Mouse (Mus musculus): ENCODE results near the gene Gnb3. TPM values are rescaled to one million over a fixed set of nuclear protein-coding genes. Genes with fewer than 3 reads are reported as not detected.

Gene Gnb3
- polyA plus RNA-seq, 1 experiment from 2014 or later = 0.29 TPM

- under 1% methylated on average over 55 of the region's 55 CpGs for WGBS (ENCODE audit: insufficient replicate concordance)
- peak within 1 kb of the TSS; percentile 88 for H3K9ac ChIP-seq
- peaks cover 65% of the 10 kb centered on the region for H3K36me3 ChIP-seq
- peak within 1 kb of the TSS; percentile 95 for H3K4me2 ChIP-seq
- peak; percentile 90 for ATAC-seq
- H3K27ac ChIP-seq = peak within 1 kb of the TSS; percentile 92
- H3K4me1 ChIP-seq = peaks cover 43% of the 10 kb centered on the region
- peak within 1 kb of the TSS; percentile 86 for H3K4me3 ChIP-seq
- H3K9me3 ChIP-seq (replicated peaks) = no peaks in the 10 kb centered on the region
- H3K27me3 ChIP-seq (replicated peaks) = no peaks in the 10 kb centered on the region
Observed at GRCm38 (mm10) chr6:124828868-124829798, 10.9 kb downstream of the Gnb3 start, which contains the start of the genes Usp5 and Cdca3. Gene Usp5, minus strand, starts transcription at chr6:124829484. Gene Cdca3, plus strand, starts transcription at chr6:124829547.

DNA sequence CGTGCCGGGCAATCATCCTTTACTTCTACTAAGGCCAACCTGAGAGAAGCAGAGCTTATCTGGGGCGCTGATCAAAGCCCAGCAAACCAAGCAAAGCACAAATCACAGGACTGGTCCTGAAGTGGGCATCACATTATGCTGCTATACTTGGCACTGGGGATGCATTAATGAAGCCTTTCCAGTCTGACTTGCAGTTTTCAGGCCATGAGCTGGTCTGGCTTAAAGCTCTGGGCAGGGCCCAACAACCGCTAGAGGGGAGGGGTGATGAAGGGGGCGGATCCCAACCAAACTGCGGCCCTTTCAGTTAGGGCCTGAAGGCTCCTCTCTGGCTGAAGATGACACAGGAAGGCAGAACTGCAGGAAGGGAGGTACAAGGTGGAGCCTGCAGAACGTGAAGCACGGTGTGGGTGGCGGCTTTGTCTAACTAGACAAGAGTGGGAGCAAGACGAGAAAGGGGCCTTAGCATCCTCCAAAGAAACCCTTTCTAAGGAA, 11.9 kb downstream of the Gnb3 start:
- 16% methylated on average over 10 of the region's 10 CpGs for WGBS (ENCODE audit: insufficient replicate concordance)
- Histone ChIP-seq H3K4me1 (peaks cover 42% of the 10 kb centered on the region), H3K27ac (peak overlapping the region; percentile 73), H3K27me3 (replicated peaks) (no peaks in the 10 kb centered on the region), H3K4me2 (peak overlapping the region; percentile 95), H3K4me3 (peak overlapping the region; percentile 86), H3K9me3 (replicated peaks) (no peaks in the 10 kb centered on the region), H3K36me3 (peaks cover 65% of the 10 kb centered on the region), H3K9ac (peak overlapping the region; percentile 65)
- ATAC-seq = no peak

- WGBS (ENCODE audit: insufficient replicate concordance) = 92% methylated on average over 4 of the region's 4 CpGs
Observed at GRCm38 (mm10) chr6:124822049-124822448, 18.0 kb downstream of the Gnb3 start.

DNA sequence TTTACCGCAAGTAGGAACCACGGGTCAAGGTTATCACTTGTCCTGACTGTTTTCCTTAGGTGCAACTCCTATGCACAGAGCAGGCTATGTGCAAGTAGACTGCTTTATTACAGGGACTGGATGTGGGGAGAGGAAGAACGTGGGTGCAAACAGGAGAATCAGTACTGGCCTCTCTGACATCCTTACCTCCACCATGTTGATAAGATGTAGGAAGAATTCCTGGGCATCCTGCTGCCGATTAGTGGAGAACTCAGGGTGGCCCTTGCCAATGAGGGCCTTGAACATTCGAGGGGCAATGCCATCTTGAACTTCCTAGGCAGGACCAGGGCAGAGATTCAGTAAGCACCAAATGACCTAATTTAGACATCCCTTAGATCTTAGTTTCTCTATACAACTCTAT, 19.2 kb downstream of the Gnb3 start:
- H3K4me3 ChIP-seq = no peak overlapping the region
- H3K36me3 ChIP-seq = peaks cover 99% of the 10 kb centered on the region
- no peak overlapping the region for H3K27ac ChIP-seq
- H3K27me3 ChIP-seq (replicated peaks) = no peaks in the 10 kb centered on the region
- WGBS (ENCODE audit: insufficient replicate concordance) = 72% methylated on average over 5 of the region's 5 CpGs
- H3K9ac ChIP-seq = no peak overlapping the region
- no peak overlapping the region for H3K4me2 ChIP-seq
- ATAC-seq = no peak
- H3K9me3 ChIP-seq (replicated peaks) = no peaks in the 10 kb centered on the region
- H3K4me1 ChIP-seq = 0 out of 2 replicates have a peak, but pooled peaks cover under 1% of the 10 kb centered on the region

More at GRCm38 (mm10) chr6:124822049-124822448, 18.0 kb downstream of the Gnb3 start:
- H3K36me3 ChIP-seq = peaks cover 100% of the 10 kb centered on the region
- H3K9ac ChIP-seq = no peak overlapping the region
- H3K27ac ChIP-seq = no peak overlapping the region
- no peaks in the 10 kb centered on the region for H3K27me3 ChIP-seq (replicated peaks)
- H3K4me2 ChIP-seq = no peak overlapping the region
- H3K9me3 ChIP-seq (replicated peaks) = no peaks in the 10 kb centered on the region
- H3K4me3 ChIP-seq = no peak overlapping the region
- no peak for ATAC-seq
- H3K4me1 ChIP-seq = 0 out of 2 replicates have a peak, but pooled peaks cover 4% of the 10 kb centered on the region

- Histone ChIP-seq H3K9me3 (replicated peaks) (no peaks in the 10 kb centered on the region), H3K4me1 (peaks cover 18% of the 10 kb centered on the region), H3K9ac (no peak overlapping the region), H3K4me2 (no peak overlapping the region), H3K27ac (no peak overlapping the region), H3K27me3 (replicated peaks) (no peaks in the 10 kb centered on the region), H3K36me3 (peaks cover 80% of the 10 kb centered on the region), H3K4me3 (no peak overlapping the region)
- 64% methylated on average over 8 of the region's 8 CpGs for WGBS (ENCODE audit: insufficient replicate concordance)
- ATAC-seq = no peak
Observed at GRCm38 (mm10) chr6:124817971-124818370, 22.1 kb downstream of the Gnb3 start.

- H3K9ac ChIP-seq = no peak overlapping the region
- H3K36me3 ChIP-seq = peaks cover 80% of the 10 kb centered on the region
- WGBS (ENCODE audit: insufficient replicate concordance) = 94% methylated on average over 8 of the region's 8 CpGs
- no peaks in the 10 kb centered on the region for H3K9me3 ChIP-seq (replicated peaks)
- no peak overlapping the region for H3K27ac ChIP-seq
- no peak overlapping the region for H3K4me3 ChIP-seq
- no peak overlapping the region for H3K4me2 ChIP-seq
- no peak for ATAC-seq
- H3K27me3 ChIP-seq (replicated peaks) = no peaks in the 10 kb centered on the region
- H3K4me1 ChIP-seq = peaks cover 22% of the 10 kb centered on the region
Observed at GRCm38 (mm10) chr6:124817563-124817962, 22.5 kb downstream of the Gnb3 start.

DNA sequence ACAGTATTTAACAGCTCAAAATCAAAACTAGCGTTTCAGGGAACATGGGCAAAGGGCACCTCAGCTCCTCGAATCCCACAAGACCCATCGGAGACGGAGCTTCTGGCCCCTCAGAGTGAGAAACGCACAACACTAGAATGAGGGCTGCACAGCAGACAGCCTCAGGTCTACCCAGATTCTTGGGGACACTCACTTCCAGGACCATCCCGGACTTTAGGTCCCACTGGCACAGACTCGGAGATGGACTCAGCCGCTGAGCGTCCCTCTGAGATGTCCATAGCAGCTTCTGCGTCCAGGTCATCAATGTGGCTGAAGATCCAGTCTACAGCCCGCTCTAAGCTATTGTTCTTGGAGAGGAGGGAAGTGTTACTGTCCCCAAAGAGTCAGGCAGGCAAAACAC, 22.9 kb downstream of the Gnb3 start:
- no peak for ATAC-seq
- Histone ChIP-seq H3K9me3 (replicated peaks) (no peaks in the 10 kb centered on the region), H3K36me3 (peaks cover 80% of the 10 kb centered on the region), H3K27me3 (replicated peaks) (no peaks in the 10 kb centered on the region), H3K4me2 (no peak overlapping the region), H3K4me3 (no peak overlapping the region), H3K4me1 (peaks cover 27% of the 10 kb centered on the region), H3K9ac (no peak overlapping the region), H3K27ac (no peak overlapping the region)
- 93% methylated on average over 11 of the region's 11 CpGs for WGBS (ENCODE audit: insufficient replicate concordance)

GRCm38 (mm10) chr6:124816611-124817010, 23.5 kb downstream of the Gnb3 start:
- Histone ChIP-seq H3K27me3 (replicated peaks) (no peaks in the 10 kb centered on the region), H3K4me2 (no peak overlapping the region), H3K4me1 (peaks cover 32% of the 10 kb centered on the region), H3K27ac (no peak overlapping the region), H3K9me3 (replicated peaks) (no peaks in the 10 kb centered on the region), H3K9ac (no peak overlapping the region), H3K36me3 (peaks cover 80% of the 10 kb centered on the region), H3K4me3 (no peak overlapping the region)
- no peak for ATAC-seq
- 78% methylated on average over 4 of the region's 4 CpGs for WGBS (ENCODE audit: insufficient replicate concordance)

DNA sequence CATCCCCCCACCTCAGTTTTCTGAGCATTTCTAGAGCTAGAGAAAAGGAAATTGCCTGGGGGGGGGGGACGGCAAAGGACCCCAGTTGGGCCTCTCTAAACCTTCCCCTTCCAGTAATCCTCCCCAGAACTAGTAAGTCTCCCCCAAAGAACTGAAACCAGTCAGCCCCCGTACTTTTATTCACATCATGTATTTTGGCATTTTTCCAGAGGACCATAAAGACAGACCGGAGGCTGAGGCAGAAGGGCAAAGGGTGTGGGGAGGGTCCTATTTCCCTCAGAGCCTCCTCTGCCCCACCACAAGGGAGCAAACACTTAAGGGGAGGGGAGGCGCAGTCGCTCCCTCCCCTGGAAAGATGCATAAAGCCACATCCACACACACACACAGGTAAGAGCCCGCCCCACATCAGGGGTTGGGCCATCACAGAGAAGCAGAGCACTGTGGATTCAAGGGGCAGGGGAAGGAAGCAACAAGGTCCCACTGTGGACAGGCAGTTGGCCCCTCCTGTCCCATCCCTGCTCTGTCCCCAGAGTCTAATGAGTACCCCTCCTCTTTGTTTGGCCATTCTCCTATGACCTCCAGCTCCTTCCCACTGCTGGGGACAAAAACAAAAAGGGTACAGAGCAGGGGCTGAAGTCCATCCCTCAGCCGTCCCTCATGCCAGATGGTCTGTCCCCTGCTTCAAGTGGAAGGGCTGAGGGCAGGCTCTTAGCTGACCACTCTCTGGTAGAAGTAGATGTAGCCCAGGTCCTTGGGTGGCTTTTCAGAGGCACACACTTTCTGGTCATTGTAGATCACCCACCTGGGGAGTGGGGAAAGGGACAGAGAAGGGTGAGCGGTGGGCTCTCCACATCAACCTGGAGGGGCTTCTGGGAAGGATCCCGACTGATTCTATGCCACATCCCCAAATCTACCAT, 25.0 kb downstream of the Gnb3 start:
- Histone ChIP-seq H3K4me1 (peaks cover 47% of the 10 kb centered on the region), H3K4me2 (peak overlapping the region; percentile 94), H3K27ac (0 out of 2 replicates have a peak overlapping the region, but pooled peaks have one; percentile 22), H3K27me3 (replicated peaks) (no peaks in the 10 kb centered on the region), H3K9ac (no peak overlapping the region), H3K36me3 (peaks cover 80% of the 10 kb centered on the region), H3K9me3 (replicated peaks) (no peaks in the 10 kb centered on the region), H3K4me3 (no peak overlapping the region)
- 73% methylated on average over 9 of the region's 9 CpGs for WGBS (ENCODE audit: insufficient replicate concordance)
- no peak for ATAC-seq

DNA sequence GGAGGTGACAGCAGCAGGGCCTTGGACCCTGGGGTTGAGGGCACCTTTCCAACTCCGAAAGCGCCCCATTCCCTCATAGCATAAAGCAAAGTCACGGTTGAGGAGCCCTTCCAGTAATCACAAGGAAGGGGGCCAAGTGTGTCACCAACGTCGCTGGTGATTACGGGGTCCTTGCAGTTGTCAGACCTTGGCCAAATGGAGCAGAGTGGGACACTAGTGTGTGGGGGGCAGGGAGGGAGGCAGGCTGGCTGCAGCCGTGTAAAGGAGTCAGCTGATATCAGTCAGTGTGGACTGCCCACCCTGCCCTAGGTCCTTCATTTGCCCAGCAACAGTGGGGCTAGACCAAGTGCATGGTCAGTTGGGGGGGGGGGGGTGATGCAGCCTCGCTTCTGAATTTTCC, 25.6 kb downstream of the Gnb3 start:
- H3K4me2 ChIP-seq = peak overlapping the region; percentile 94
- H3K36me3 ChIP-seq = peaks cover 77% of the 10 kb centered on the region
- H3K4me1 ChIP-seq = peaks cover 53% of the 10 kb centered on the region
- WGBS (ENCODE audit: insufficient replicate concordance) = 34% methylated on average over 8 of the region's 8 CpGs
- no peaks in the 10 kb centered on the region for H3K27me3 ChIP-seq (replicated peaks)
- H3K4me3 ChIP-seq = peak overlapping the region; percentile 85
- H3K9me3 ChIP-seq (replicated peaks) = no peaks in the 10 kb centered on the region
- peak; percentile 8; the same call in 1 of the 2 replicates for ATAC-seq
- H3K27ac ChIP-seq = peak overlapping the region; percentile 34; the same call in 1 of the 2 replicates
- peak overlapping the region; percentile 90 for H3K9ac ChIP-seq

DNA sequence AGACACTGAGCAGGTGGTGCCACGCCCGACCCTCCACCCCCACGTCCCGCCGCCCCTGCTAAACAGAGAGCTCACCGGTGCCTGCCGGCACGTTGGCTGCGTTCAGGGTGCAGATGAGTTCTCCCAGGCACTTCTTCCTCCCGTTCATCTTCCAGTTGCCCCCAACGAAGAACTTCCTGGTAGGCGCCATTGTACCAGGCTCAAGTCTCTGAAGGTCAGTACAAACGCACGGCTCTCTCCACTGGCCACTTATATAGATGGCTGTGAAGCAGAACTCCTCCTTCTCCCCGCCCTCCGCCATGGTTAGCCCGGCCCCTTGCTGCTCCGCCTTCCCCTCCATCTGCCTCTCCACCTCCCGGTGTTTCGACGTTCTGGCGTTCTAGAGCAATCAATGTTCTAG, 26.1 kb downstream of the Gnb3 start, which contains the start of gene Tpi1:
Tpi1 (minus strand) TSS at position 364 of the 400 bp plus-strand sequence.
- Histone ChIP-seq H3K9me3 (replicated peaks) (no peaks in the 10 kb centered on the region), H3K36me3 (peaks cover 72% of the 10 kb centered on the region), H3K27ac (peak within 1 kb of the TSS; percentile 91), H3K27me3 (replicated peaks) (no peaks in the 10 kb centered on the region), H3K9ac (peak within 1 kb of the TSS; percentile 90), H3K4me1 (peaks cover 58% of the 10 kb centered on the region), H3K4me3 (peak within 1 kb of the TSS; percentile 85), H3K4me2 (peak within 1 kb of the TSS; percentile 94)
- under 1% methylated on average over 22 of the region's 22 CpGs for WGBS (ENCODE audit: insufficient replicate concordance)
- ATAC-seq = peak; percentile 84

Measured in liver, embryonic 12.5 days (tissue).